Mouse (Mus musculus) forebrain, embryonic 10.5 days (tissue): ENCODE data around the gene Mtss1l. TPM values are rescaled to one million over a fixed set of nuclear protein-coding genes. Genes with fewer than 3 reads are reported as not detected.

Source experiments
- DNase-seq: peaks from one replicate; pipeline ENCODE4 v3.0.0-alpha.2; 2017; ENCODE audit warnings: low spot score; ENCODE audit errors: extremely low spot score
- H3K27ac ChIP-seq: fragments of 300-500 bp; sonication (generic); 2 replicates; pipeline ENCODE4 v1.5.1; 2016; ENCODE audit warnings: mild to moderate bottlenecking
- H3K27me3 ChIP-seq: fragments of 300-500 bp; sonication (generic); 2 replicates; pipeline ENCODE4 v1.6.1; 2016; ENCODE audit warnings: mild to moderate bottlenecking; ENCODE audit not compliant: poor library complexity, severe bottlenecking
- H3K36me3 ChIP-seq: fragments of 300-500 bp; sonication (generic); replicated peaks from 2 replicates; pipeline ENCODE4 v1.6.1; 2016; ENCODE audit warnings: mild to moderate bottlenecking, moderate library complexity
- H3K4me1 ChIP-seq: fragments of 300-500 bp; sonication (generic); 2 replicates; pipeline ENCODE4 v1.6.1; 2016
- H3K4me3 ChIP-seq: fragments of 300-500 bp; sonication (generic); 2 replicates; pipeline ENCODE4 v1.5.1; 2016; ENCODE audit warnings: mild to moderate bottlenecking, moderate library complexity
- H3K9me3 ChIP-seq: fragments of 300-500 bp; sonication (generic); 2 replicates; pipeline ENCODE4 v1.6.1; 2016; ENCODE audit warnings: mild to moderate bottlenecking, moderate library complexity
- WGBS: fragments of 180-500 bp; shearing (Covaris S2); methylation state at CpG from one replicate; pipeline ENCODE4 v1.1.7; 2016; 5-methylcytosine and 5-hydroxymethylcytosine counted together
- polyA plus RNA-seq: library from polyadenylated mRNA; unstranded; fragments of >200 nt; fragmentation: Nextera tagmentation; extraction: Ambion mirVana; gene quantifications from 2 replicates; pipeline ENCODE4 v1.2.1, GENCODE M21; 2016

Gene Mtss1l
- polyA plus RNA-seq, 1 experiment from 2014 or later: 5.6 TPM

- 91% methylated on average over 5 of the region's 5 CpGs for WGBS
Measured at GRCm38 (mm10) chr8:110751490-110751889, 30.2 kb downstream of the Mtss1l start.

GRCm38 (mm10) chr8:110754713-110755112 lies 33.4 kb downstream of the Mtss1l start:
- H3K9me3 ChIP-seq: no peaks in the 10 kb centered on the region
- H3K27me3 ChIP-seq: no peaks in the 10 kb centered on the region
- peaks cover 9% of the 10 kb centered on the region for H3K4me1 ChIP-seq
- no peak for DNase-seq
- H3K4me3 ChIP-seq: no peak overlapping the region
- WGBS: 60% methylated on average over 4 of the region's 4 CpGs
- H3K36me3 ChIP-seq: no peaks in the 10 kb centered on the region
- H3K27ac ChIP-seq: no peak overlapping the region

More at GRCm38 (mm10) chr8:110751490-110751889, 30.2 kb downstream of the Mtss1l start:
- Histone ChIP-seq H3K27ac (no peak overlapping the region), H3K36me3 (no peaks in the 10 kb centered on the region), H3K9me3 (no peaks in the 10 kb centered on the region), H3K4me1 (peaks cover 9% of the 10 kb centered on the region), H3K4me3 (no peak overlapping the region), H3K27me3 (no peaks in the 10 kb centered on the region)
- no peak for DNase-seq

GRCm38 (mm10) chr8:110755511-110756170 lies 34.4 kb downstream of the Mtss1l start:
- Histone ChIP-seq H3K36me3 (no peaks in the 10 kb centered on the region), H3K27me3 (no peaks in the 10 kb centered on the region), H3K9me3 (no peaks in the 10 kb centered on the region), H3K4me3 (no peak overlapping the region), H3K27ac (no peak overlapping the region), H3K4me1 (peaks cover 9% of the 10 kb centered on the region)
- 64% methylated on average over 15 of the region's 15 CpGs for WGBS
- DNase-seq: no peak

- 90% methylated on average over 5 of the region's 5 CpGs for WGBS
Measured at GRCm38 (mm10) chr8:110756196-110756595, 34.9 kb downstream of the Mtss1l start.

GRCm38 (mm10) chr8:110760280-110760940 lies 39.1 kb downstream of the Mtss1l start:
- Histone ChIP-seq H3K4me1 (peaks cover 6% of the 10 kb centered on the region), H3K27me3 (no peaks in the 10 kb centered on the region), H3K36me3 (no peaks in the 10 kb centered on the region), H3K9me3 (no peaks in the 10 kb centered on the region), H3K4me3 (no peak overlapping the region), H3K27ac (no peak overlapping the region)
- 80% methylated on average over 7 of the region's 7 CpGs for WGBS
- DNase-seq: no peak

More at GRCm38 (mm10) chr8:110756196-110756595, 34.9 kb downstream of the Mtss1l start:
- Histone ChIP-seq H3K36me3 (no peaks in the 10 kb centered on the region), H3K4me3 (no peak overlapping the region), H3K27ac (no peak overlapping the region), H3K27me3 (no peaks in the 10 kb centered on the region), H3K4me1 (peaks cover 12% of the 10 kb centered on the region), H3K9me3 (no peaks in the 10 kb centered on the region)
- DNase-seq: no peak

- H3K4me1 ChIP-seq: 0 out of 2 replicates have a peak, but pooled peaks cover 4% of the 10 kb centered on the region
- no peaks in the 10 kb centered on the region for H3K27me3 ChIP-seq
- no peak overlapping the region for H3K27ac ChIP-seq
- H3K36me3 ChIP-seq: no peaks in the 10 kb centered on the region
- no peaks in the 10 kb centered on the region for H3K9me3 ChIP-seq
- WGBS: 68% methylated on average over 5 of the region's 5 CpGs
- no peak for DNase-seq
- H3K4me3 ChIP-seq: no peak overlapping the region
Measured at GRCm38 (mm10) chr8:110761185-110761584, 39.9 kb downstream of the Mtss1l start.

GRCm38 (mm10) chr8:110761988-110762387 lies 40.7 kb downstream of the Mtss1l start:
- no peaks in the 10 kb centered on the region for H3K36me3 ChIP-seq
- H3K27me3 ChIP-seq: no peaks in the 10 kb centered on the region
- H3K4me1 ChIP-seq: 0 out of 2 replicates have a peak, but pooled peaks cover 4% of the 10 kb centered on the region
- H3K4me3 ChIP-seq: no peak overlapping the region
- DNase-seq: no peak
- H3K9me3 ChIP-seq: no peaks in the 10 kb centered on the region
- WGBS: 73% methylated on average over 6 of the region's 6 CpGs
- no peak overlapping the region for H3K27ac ChIP-seq

- no peak for DNase-seq
- Histone ChIP-seq H3K27me3 (no peaks in the 10 kb centered on the region), H3K27ac (no peak overlapping the region), H3K9me3 (no peaks in the 10 kb centered on the region), H3K36me3 (no peaks in the 10 kb centered on the region), H3K4me3 (no peak overlapping the region), H3K4me1 (0 out of 2 replicates have a peak, but pooled peaks cover 4% of the 10 kb centered on the region)
- 83% methylated on average over 3 of the region's 3 CpGs for WGBS
Measured at GRCm38 (mm10) chr8:110764671-110765070, 43.4 kb downstream of the Mtss1l start.

GRCm38 (mm10) chr8:110767261-110767660 lies 46.0 kb downstream of the Mtss1l start:
- 89% methylated on average over 6 of the region's 6 CpGs for WGBS
- no peaks in the 10 kb centered on the region for H3K4me1 ChIP-seq

GRCm38 (mm10) chr8:110772452-110772851 lies 51.2 kb downstream of the Mtss1l start:
- Histone ChIP-seq H3K4me1 (no peaks in the 10 kb centered on the region), H3K27me3 (no peaks in the 10 kb centered on the region), H3K9me3 (no peaks in the 10 kb centered on the region; the same call in 1 of the 2 replicates), H3K27ac (no peak overlapping the region), H3K36me3 (no peaks in the 10 kb centered on the region), H3K4me3 (no peak overlapping the region)
- DNase-seq: no peak
- 89% methylated on average over 7 of the region's 7 CpGs for WGBS

More at GRCm38 (mm10) chr8:110767261-110767660, 46.0 kb downstream of the Mtss1l start:
- H3K36me3 ChIP-seq: no peaks in the 10 kb centered on the region
- DNase-seq: no peak
- no peaks in the 10 kb centered on the region for H3K9me3 ChIP-seq
- no peaks in the 10 kb centered on the region for H3K27me3 ChIP-seq
- no peak overlapping the region for H3K27ac ChIP-seq
- no peak overlapping the region for H3K4me3 ChIP-seq

- no peaks in the 10 kb centered on the region for H3K36me3 ChIP-seq
- no peak overlapping the region for H3K4me3 ChIP-seq
- H3K4me1 ChIP-seq: no peaks in the 10 kb centered on the region
- H3K27ac ChIP-seq: no peak overlapping the region
- H3K9me3 ChIP-seq: no peaks in the 10 kb centered on the region; the same call in 1 of the 2 replicates
- H3K27me3 ChIP-seq: no peaks in the 10 kb centered on the region
- no peak for DNase-seq
- WGBS: 81% methylated on average over 3 of the region's 3 CpGs
Measured at GRCm38 (mm10) chr8:110774047-110774446, 52.8 kb downstream of the Mtss1l start.

GRCm38 (mm10) chr8:110774725-110775124 lies 53.4 kb downstream of the Mtss1l start:
- no peak overlapping the region for H3K4me3 ChIP-seq
- H3K27me3 ChIP-seq: no peaks in the 10 kb centered on the region
- no peak overlapping the region for H3K27ac ChIP-seq
- no peak for DNase-seq
- no peaks in the 10 kb centered on the region for H3K36me3 ChIP-seq
- no peaks in the 10 kb centered on the region; the same call in 1 of the 2 replicates for H3K9me3 ChIP-seq
- WGBS: 84% methylated on average over 6 of the region's 6 CpGs
- no peaks in the 10 kb centered on the region for H3K4me1 ChIP-seq

GRCm38 (mm10) chr8:110775316-110775715 lies 54.0 kb downstream of the Mtss1l start:
- no peak for DNase-seq
- Histone ChIP-seq H3K9me3 (no peaks in the 10 kb centered on the region; the same call in 1 of the 2 replicates), H3K4me1 (no peaks in the 10 kb centered on the region), H3K4me3 (no peak overlapping the region), H3K27ac (no peak overlapping the region), H3K36me3 (no peaks in the 10 kb centered on the region), H3K27me3 (no peaks in the 10 kb centered on the region)
- 75% methylated on average over 8 of the region's 8 CpGs for WGBS
